Comparison of ENCODE assay signal across 10 mouse cellular contexts in genomic region chr9:73854281-73854680, GRCm38 (mm10).
"Had no signal": no experiment of that assay in that cellular context is flagged by ENCODE, and none has a peak within 500 bp of the region (broad histone marks: within the 10 kb centered on the region; RNA-seq: fewer than 3 reads in every experiment).

No protein-coding gene starts in this region.

- H3K9ac ChIP-seq: liver, embryonic 14.5 days; midbrain, embryonic 13.5 days; neural tube, embryonic 12.5 days; stomach, embryonic 15.5 days had no signal

- H3K27ac ChIP-seq: liver, embryonic 14.5 days; midbrain, embryonic 13.5 days; neural tube, embryonic 12.5 days; stomach, embryonic 15.5 days had no signal

- H3K4me3 ChIP-seq: midbrain, embryonic 13.5 days; neural tube, embryonic 12.5 days; stomach, embryonic 15.5 days had no signal

- H3K36me3 ChIP-seq: midbrain, embryonic 13.5 days; neural tube, embryonic 12.5 days; stomach, embryonic 15.5 days had no signal

- H3K4me1 ChIP-seq: midbrain, embryonic 13.5 days; neural tube, embryonic 12.5 days; stomach, embryonic 15.5 days had no signal

- ATAC-seq: intestine, embryonic 16.5 days; midbrain, embryonic 13.5 days had no signal

- DNase-seq: kidney, adult 2 months; lung, adult 18-20 months; retina, postnatal 1 day; right cerebral cortex, postnatal 4 days; thymus, postnatal 4 days had no signal

- H3K9me3 ChIP-seq: midbrain, embryonic 13.5 days; neural tube, embryonic 12.5 days; stomach, embryonic 15.5 days had no signal

- H3K27me3 ChIP-seq: midbrain, embryonic 13.5 days; neural tube, embryonic 12.5 days; stomach, embryonic 15.5 days had no signal

- H3K4me2 ChIP-seq: midbrain, embryonic 13.5 days; neural tube, embryonic 12.5 days; stomach, embryonic 15.5 days had no signal
